Mouse (Mus musculus) thymus, adult 2 months (tissue): ENCODE measurements around the gene Cmah.

Experiments used
- CTCF ChIP-seq: fragments of 200-500 bp; IDR thresholded peaks from 2 replicates; pipeline ENCODE4 v1.5.1; 2012; ENCODE audit warnings: mild to moderate bottlenecking, control low read depth, low read length, moderate library complexity, borderline replicate concordance; ENCODE audit not compliant: control insufficient read depth, poor library complexity, insufficient read depth; ENCODE audit errors: extremely low read depth
- POLR2A ChIP-seq: fragments of 200-500 bp; IDR thresholded peaks from 2 replicates; pipeline ENCODE4 v1.6.1; 2012; ENCODE audit warnings: mild to moderate bottlenecking, low read length, control low read depth, moderate library complexity; ENCODE audit not compliant: control insufficient read depth, poor library complexity, insufficient read depth; ENCODE audit errors: extremely low read depth

DNA sequence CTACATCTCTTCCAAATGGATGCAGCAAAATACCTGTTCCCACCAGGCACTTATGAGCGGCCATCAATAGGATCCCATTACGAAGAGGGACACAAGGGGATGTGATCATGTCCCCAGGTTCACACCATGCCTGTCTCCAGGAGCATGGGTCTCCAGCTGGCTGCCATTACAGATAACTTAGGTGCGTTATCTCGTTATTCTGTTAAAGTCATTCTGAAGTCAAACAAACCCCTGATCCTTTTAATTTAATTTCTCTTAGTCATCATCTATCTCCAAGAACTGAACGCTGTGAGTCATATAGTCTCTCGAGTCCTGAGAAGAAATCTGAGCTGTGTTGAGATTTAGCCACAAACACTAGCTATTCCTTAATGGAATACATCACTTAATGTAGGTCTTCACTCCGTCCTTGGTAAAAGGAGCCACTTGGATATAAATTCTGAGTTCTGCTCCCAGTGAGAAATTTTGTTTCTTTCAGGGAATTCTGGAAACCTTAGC is 195.2 kb downstream of the Cmah start:
- TF ChIP-seq POLR2A = no peak
- no peak for TF ChIP-seq CTCF
